Mouse (Mus musculus) myocyte (in vitro differentiated cells): ENCODE measurements at regions not wholly inside any gene's neighbourhood (a gene's known extent, or its start where the extent isn't known, plus 50 kb on each side); places are given as distances from the start of the nearest gene placed in this dataset.

Experiments used
- H3K27me3 ChIP-seq: one replicate; pipeline ENCODE4 v1.6.1; 2011; ENCODE audit not compliant: control insufficient read depth, insufficient read depth, insufficient read length
- H3K36me3 ChIP-seq: one replicate; pipeline ENCODE4 v1.6.1; 2011; ENCODE audit not compliant: control insufficient read depth, insufficient read depth
- H3K4me2 ChIP-seq: one replicate; pipeline ENCODE4 v1.6.1; 2011; ENCODE audit warnings: low read depth, control low read depth
- H3K4me3 ChIP-seq: one replicate; pipeline ENCODE4 v1.5.1; 2011; ENCODE audit warnings: mild to moderate bottlenecking, control low read depth, moderate library complexity
- H3K79me2 ChIP-seq: one replicate; pipeline ENCODE4 v1.6.1; 2011; ENCODE audit not compliant: control insufficient read depth, insufficient read depth
- H3ac ChIP-seq: one replicate; pipeline ENCODE4 v1.6.1; 2011; ENCODE audit not compliant: control insufficient read depth, insufficient read length
- CEBPB ChIP-seq: IDR thresholded peaks from 2 replicates; pipeline ENCODE4 v1.6.1; 2011; ENCODE audit warnings: mild to moderate bottlenecking, moderate library complexity; ENCODE audit not compliant: poor library complexity, insufficient read depth, severe bottlenecking
- E2F4 ChIP-seq: IDR thresholded peaks from one replicate; pipeline ENCODE4 v1.6.1; 2011; ENCODE audit warnings: mild to moderate bottlenecking, control low read depth, moderate library complexity; ENCODE audit not compliant: insufficient read depth
- MAX ChIP-seq: IDR thresholded peaks from one replicate; pipeline ENCODE4 v1.6.1; 2011; ENCODE audit warnings: low read depth, mild to moderate bottlenecking, control low read depth
- MYOD1 ChIP-seq, 3 experiments: IDR thresholded peaks; one replicate each; pipeline ENCODE4 v1.6.1; 2011; ENCODE audit warnings: control low read depth in 2 of 3, low read depth in 2 of 3, mild to moderate bottlenecking in 2 of 3, moderate library complexity in 1 of 3; ENCODE audit not compliant: insufficient read length in 2 of 3, control insufficient read depth in 1 of 3
- MYOG ChIP-seq, 3 experiments: IDR thresholded peaks; one replicate each; pipeline ENCODE4 v1.6.1; 2011; ENCODE audit warnings: control low read depth in 2 of 3, low read depth in 2 of 3, mild to moderate bottlenecking in 2 of 3; ENCODE audit not compliant: insufficient read length in 2 of 3, control insufficient read depth in 1 of 3, insufficient read depth in 1 of 3
- POLR2A ChIP-seq: IDR thresholded peaks from one replicate; pipeline ENCODE4 v1.6.1; 2011; ENCODE audit warnings: low read depth, mild to moderate bottlenecking, control low read depth, moderate library complexity; ENCODE audit not compliant: insufficient read length
- POLR2AphosphoS2 ChIP-seq: IDR thresholded peaks from one replicate; pipeline ENCODE4 v1.6.1; 2011; ENCODE audit warnings: low read depth, control low read depth; ENCODE audit not compliant: insufficient read length
- REST ChIP-seq: IDR thresholded peaks from one replicate; pipeline ENCODE4 v1.6.1; 2011; ENCODE audit warnings: mild to moderate bottlenecking, control low read depth, moderate library complexity; ENCODE audit not compliant: insufficient read depth, insufficient read length
- SRF ChIP-seq: IDR thresholded peaks from one replicate; pipeline ENCODE4 v1.6.1; 2011; ENCODE audit warnings: low read depth; ENCODE audit not compliant: control insufficient read depth, insufficient read length
- TCF12 ChIP-seq: IDR thresholded peaks from one replicate; pipeline ENCODE4 v1.6.1; 2011; ENCODE audit warnings: mild to moderate bottlenecking, control low read depth; ENCODE audit not compliant: poor library complexity, insufficient read depth, severe bottlenecking
- TCF3 ChIP-seq: IDR thresholded peaks from one replicate; pipeline ENCODE4 v1.6.1; 2011; ENCODE audit warnings: low read depth, control low read depth; ENCODE audit not compliant: insufficient read length
- USF1 ChIP-seq: IDR thresholded peaks from one replicate; pipeline ENCODE4 v1.6.1; 2011; ENCODE audit warnings: low read depth, mild to moderate bottlenecking, control low read depth, moderate library complexity

- Histone ChIP-seq H3ac (no peak overlapping the region), H3K4me2 (no peak overlapping the region), H3K27me3 (no peaks in the 10 kb centered on the region), H3K4me3 (no peak overlapping the region), H3K79me2 (no peaks in the 10 kb centered on the region), H3K36me3 (no peaks in the 10 kb centered on the region)
- TF ChIP-seq CEBPB (no peak), MYOG (IDR thresholded peaks at IDR 0.05; ENCODE audit: control insufficient read depth in 1 of 3, insufficient read depth in 1 of 3, insufficient read length in 2 of 3, low read depth in 2 of 3) (no peak), REST (no peak), TCF3 (no peak), USF1 (no peak), SRF (no peak), E2F4 (no peak), POLR2A (no peak)
Observed at GRCm38 (mm10) chr7:51310191-51310590, 200.6 kb upstream of the Ano5 start.

GRCm38 (mm10) chr7:51339841-51340540 lies 170.8 kb upstream of the Ano5 start:
- H3K79me2 ChIP-seq, result no peaks in the 10 kb centered on the region
- H3K4me2 ChIP-seq, result no peak overlapping the region
- H3ac ChIP-seq, result no peak overlapping the region
- H3K27me3 ChIP-seq, result no peaks in the 10 kb centered on the region
- no peak overlapping the region for H3K4me3 ChIP-seq
- TF ChIP-seq TCF3 (no peak), TCF12 (no peak), MYOD1 (IDR thresholded peaks at IDR 0.05; ENCODE audit: control insufficient read depth in 1 of 3, insufficient read length in 2 of 3, low read depth in 2 of 3) (no peak), CEBPB (no peak), MYOG (IDR thresholded peaks at IDR 0.05; ENCODE audit: control insufficient read depth in 1 of 3, insufficient read depth in 1 of 3, insufficient read length in 2 of 3, low read depth in 2 of 3) (no peak), POLR2AphosphoS2 (no peak), SRF (no peak), REST (no peak)
- H3K36me3 ChIP-seq, result no peaks in the 10 kb centered on the region

DNA sequence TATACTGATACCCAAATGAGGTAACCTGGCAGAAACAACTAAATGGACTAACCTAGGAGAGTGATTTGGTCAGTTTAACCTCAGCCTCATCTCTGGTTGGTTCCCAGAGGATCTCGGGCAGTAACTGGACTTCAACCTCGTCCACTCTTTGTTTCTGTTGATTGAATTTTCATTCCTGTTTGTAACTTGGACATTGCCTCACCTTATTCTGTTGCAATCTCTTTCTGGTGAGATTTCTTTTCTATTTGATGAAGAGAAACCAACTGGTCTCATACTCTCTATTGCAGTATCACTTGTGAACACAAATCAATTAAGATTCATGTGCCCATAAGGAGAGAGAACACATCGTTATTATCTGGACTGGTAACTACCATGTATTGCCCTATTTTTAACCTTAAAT lies 163.3 kb upstream of the Ano5 start:
- H3K79me2 ChIP-seq, result no peaks in the 10 kb centered on the region
- H3K36me3 ChIP-seq, result no peaks in the 10 kb centered on the region
- no peak overlapping the region for H3K4me3 ChIP-seq
- no peak for TF ChIP-seq E2F4
- no peak for TF ChIP-seq TCF3
- no peak for TF ChIP-seq MYOD1 (IDR thresholded peaks at IDR 0.05; ENCODE audit: control insufficient read depth in 1 of 3, insufficient read length in 2 of 3, low read depth in 2 of 3)
- no peak for TF ChIP-seq REST
- TF ChIP-seq MAX, result no peak
- TF ChIP-seq CEBPB, result no peak
- TF ChIP-seq POLR2A, result no peak
- no peak overlapping the region for H3K4me2 ChIP-seq
- H3K27me3 ChIP-seq, result no peaks in the 10 kb centered on the region
- H3ac ChIP-seq, result no peak overlapping the region

DNA sequence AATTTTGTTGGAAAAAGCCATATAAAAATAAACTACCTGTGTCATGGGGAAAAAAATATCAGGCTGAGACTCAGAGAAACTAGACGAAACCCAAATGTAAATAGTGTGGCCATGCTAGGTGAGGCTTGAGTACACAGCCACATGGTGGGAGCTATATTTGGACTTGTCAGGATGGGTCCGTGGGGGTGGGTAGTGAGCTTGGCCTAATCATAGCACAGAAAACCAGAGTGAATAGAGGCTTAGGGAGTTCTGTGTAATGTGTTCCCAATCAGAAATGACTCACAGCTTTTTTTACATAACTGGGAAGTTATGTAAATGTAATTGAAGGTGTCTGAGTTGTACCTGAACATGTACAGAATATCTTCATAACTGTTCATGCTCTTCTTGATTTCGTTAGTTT lies 150.7 kb upstream of the Ano5 start:
- H3K36me3 ChIP-seq, result no peaks in the 10 kb centered on the region
- no peaks in the 10 kb centered on the region for H3K27me3 ChIP-seq
- H3K4me2 ChIP-seq, result no peak overlapping the region
- H3K79me2 ChIP-seq, result no peaks in the 10 kb centered on the region
- no peak overlapping the region for H3ac ChIP-seq
- TF ChIP-seq POLR2A, result no peak
- H3K4me3 ChIP-seq, result no peak overlapping the region

GRCm38 (mm10) chr7:51377584-51377983 lies 133.2 kb upstream of the Ano5 start:
- Histone ChIP-seq H3K4me3 (no peak overlapping the region), H3K36me3 (no peaks in the 10 kb centered on the region), H3K79me2 (no peaks in the 10 kb centered on the region), H3ac (no peak overlapping the region), H3K27me3 (no peaks in the 10 kb centered on the region), H3K4me2 (no peak overlapping the region)
- TF ChIP-seq MYOG (IDR thresholded peaks at IDR 0.05; ENCODE audit: control insufficient read depth in 1 of 3, insufficient read depth in 1 of 3, insufficient read length in 2 of 3, low read depth in 2 of 3), result no peak
- TF ChIP-seq POLR2A, result no peak
